Mouse (Mus musculus) MEL (cell line): ENCODE measurements at regions not wholly inside any gene's neighbourhood (a gene's known extent, or its start where the extent isn't known, plus 50 kb on each side); places are given as distances from the start of the nearest gene placed in this dataset.
"Not testable (repeated sequence)": the region's sequence is repeated elsewhere in the genome, so short reads cannot be mapped to it uniquely, and the experiment has no call there.

Experiments used
- ELF1 ChIP-seq: IDR thresholded peaks from 2 replicates; pipeline ENCODE4 v1.6.1; 2014; ENCODE audit warnings: low read depth, mild to moderate bottlenecking, inconsistent platforms, low read length, improper control_type of control experiment, moderate library complexity
- TAL1 ChIP-seq: IDR thresholded peaks from 2 replicates; pipeline ENCODE4 v1.6.1; 2012; ENCODE audit warnings: mild to moderate bottlenecking, inconsistent platforms, low read length, moderate library complexity, mixed read lengths
- UBTF ChIP-seq: IDR thresholded peaks from 2 replicates; pipeline ENCODE4 v1.6.1; 2012; ENCODE audit warnings: low read depth, mild to moderate bottlenecking, inconsistent platforms, low read length, improper control_type of control experiment, moderate library complexity, borderline replicate concordance; ENCODE audit not compliant: insufficient read depth

DNA sequence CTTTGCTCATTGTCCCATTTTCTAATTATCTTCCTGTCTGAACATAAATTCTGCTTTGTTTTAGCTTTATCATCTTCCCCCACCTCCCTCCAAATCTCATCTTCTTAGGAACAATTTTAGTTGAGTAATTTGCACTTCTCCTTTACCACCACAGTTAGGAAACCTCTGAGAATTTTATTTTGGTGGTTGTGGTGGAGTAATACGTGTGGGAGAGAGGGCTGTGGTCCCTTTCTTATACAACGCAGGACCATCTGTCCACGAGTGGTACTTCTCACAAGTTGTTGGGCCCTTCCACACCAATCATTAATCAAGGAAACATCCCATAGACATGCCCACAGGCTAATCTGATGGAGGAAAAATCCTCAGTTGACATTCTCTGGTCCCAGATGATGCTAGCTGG, 614.2 kb upstream of the Olfr1507 start:
- TF ChIP-seq UBTF, TAL1, ELF1: not testable (repeated sequence)
